Mouse (Mus musculus) forebrain, embryonic 13.5 days (tissue): ENCODE measurements around the gene Dok5. TPM values are rescaled to one million over a fixed set of nuclear protein-coding genes. Genes with fewer than 3 reads are reported as not detected.

Experiments used
- ATAC-seq: fragments of 200-750 bp; cut with Nextera tagmentation; 2 replicates; pipeline ENCODE4 v1.8.0; 2017
- H3K27ac ChIP-seq: fragments of 300-500 bp; sonication (generic); 2 replicates; pipeline ENCODE4 v1.5.1; 2015; ENCODE audit warnings: inconsistent platforms, mild to moderate bottlenecking, moderate library complexity
- H3K27me3 ChIP-seq: fragments of 300-500 bp; sonication (generic); 2 replicates; pipeline ENCODE4 v1.6.1; 2015; ENCODE audit warnings: mild to moderate bottlenecking, inconsistent platforms
- H3K36me3 ChIP-seq: fragments of 300-500 bp; sonication (generic); 2 replicates; pipeline ENCODE4 v1.6.1; 2015; ENCODE audit warnings: mild to moderate bottlenecking, inconsistent platforms; ENCODE audit not compliant: poor library complexity, severe bottlenecking
- H3K4me1 ChIP-seq: fragments of 300-500 bp; sonication (generic); 2 replicates; pipeline ENCODE4 v1.6.1; 2015; ENCODE audit warnings: inconsistent platforms
- H3K4me2 ChIP-seq: fragments of 300-500 bp; sonication (generic); 2 replicates; pipeline ENCODE4 v1.6.1; 2015; ENCODE audit warnings: inconsistent platforms, mild to moderate bottlenecking, moderate library complexity
- H3K4me3 ChIP-seq: fragments of 300-500 bp; sonication (generic); 2 replicates; pipeline ENCODE4 v1.5.1; 2015; ENCODE audit warnings: mild to moderate bottlenecking, inconsistent platforms
- H3K9ac ChIP-seq: fragments of 300-500 bp; sonication (generic); 2 replicates; pipeline ENCODE4 v1.6.1; 2015; ENCODE audit warnings: mild to moderate bottlenecking, inconsistent platforms
- H3K9me3 ChIP-seq: fragments of 300-500 bp; sonication (generic); replicated peaks from 2 replicates; pipeline ENCODE4 v1.6.1; 2016; ENCODE audit warnings: inconsistent platforms
- WGBS: fragments of 180-500 bp; shearing (Covaris S2); methylation state at CpG from one replicate; pipeline ENCODE4 v1.1.7; 2015; 5-methylcytosine and 5-hydroxymethylcytosine counted together
- polyA plus RNA-seq: library from polyadenylated mRNA; unstranded; fragments of >200 nt; fragmentation: Nextera tagmentation; extraction: Ambion mirVana; gene quantifications from 2 replicates; pipeline ENCODE4 v1.2.1, GENCODE M21; 2015

The Dok5 gene
- polyA plus RNA-seq, 1 experiment from 2014 or later, result 30.5 TPM

- H3K4me1 ChIP-seq, result peaks cover 18% of the 10 kb centered on the region; the same call in 1 of the 2 replicates
- no peaks in the 10 kb centered on the region for H3K27me3 ChIP-seq
- 70% methylated on average over 8 of the region's 8 CpGs for WGBS
- no peak; the same call in 1 of the 2 replicates for ATAC-seq
- 0 out of 2 replicates have a peak, but pooled peaks cover 5% of the 10 kb centered on the region for H3K36me3 ChIP-seq
- H3K9ac ChIP-seq, result peak overlapping the region; percentile 21; the same call in 1 of the 2 replicates
- H3K9me3 ChIP-seq, result no peaks in the 10 kb centered on the region
- H3K27ac ChIP-seq, result no peak overlapping the region
- no peak overlapping the region for H3K4me2 ChIP-seq
- no peak overlapping the region for H3K4me3 ChIP-seq
Measured at GRCm38 (mm10) chr2:170739713-170740365, 8.2 kb downstream of the Dok5 start.

- H3K4me3 ChIP-seq, result no peak overlapping the region
- no peak overlapping the region for H3K4me2 ChIP-seq
- H3K27ac ChIP-seq, result no peak overlapping the region
- H3K9ac ChIP-seq, result no peak overlapping the region
- WGBS, result 67% methylated on average over 2 of the region's 2 CpGs
- ATAC-seq, result peak; percentile 43; the same call in 1 of the 2 replicates
- H3K27me3 ChIP-seq, result no peaks in the 10 kb centered on the region
- no peaks in the 10 kb centered on the region; the same call in 1 of the 2 replicates for H3K36me3 ChIP-seq
- peaks cover 18% of the 10 kb centered on the region; the same call in 1 of the 2 replicates for H3K4me1 ChIP-seq
- no peaks in the 10 kb centered on the region; the same call in 1 of the 2 replicates for H3K9me3 ChIP-seq
Measured at GRCm38 (mm10) chr2:170743521-170743920, 11.9 kb downstream of the Dok5 start.

- no peak overlapping the region for H3K4me3 ChIP-seq
- no peak overlapping the region for H3K27ac ChIP-seq
- WGBS, result 91% methylated on average over 3 of the region's 3 CpGs
- no peak overlapping the region for H3K4me2 ChIP-seq
- no peak overlapping the region for H3K9ac ChIP-seq
- peaks cover 5% of the 10 kb centered on the region; the same call in 1 of the 2 replicates for H3K4me1 ChIP-seq
- no peaks in the 10 kb centered on the region; the same call in 1 of the 2 replicates for H3K36me3 ChIP-seq
- ATAC-seq, result no peak
- no peaks in the 10 kb centered on the region for H3K27me3 ChIP-seq
- H3K9me3 ChIP-seq, result no peaks in the 10 kb centered on the region; the same call in 1 of the 2 replicates
Measured at GRCm38 (mm10) chr2:170748901-170749300, 17.3 kb downstream of the Dok5 start.

- Histone ChIP-seq H3K4me2 (no peak overlapping the region), H3K36me3 (no peaks in the 10 kb centered on the region), H3K27me3 (no peaks in the 10 kb centered on the region), H3K9ac (no peak overlapping the region), H3K4me3 (no peak overlapping the region), H3K27ac (no peak overlapping the region), H3K4me1 (peaks cover 23% of the 10 kb centered on the region), H3K9me3 (no peaks in the 10 kb centered on the region)
- WGBS, result 82% methylated on average over 10 of the region's 10 CpGs
- ATAC-seq, result no peak
Measured at GRCm38 (mm10) chr2:170752191-170752850, 20.7 kb downstream of the Dok5 start.

- Histone ChIP-seq H3K9me3 (no peaks in the 10 kb centered on the region), H3K36me3 (no peaks in the 10 kb centered on the region), H3K4me3 (no peak overlapping the region), H3K4me2 (no peak overlapping the region), H3K27me3 (no peaks in the 10 kb centered on the region), H3K4me1 (peaks cover 37% of the 10 kb centered on the region), H3K27ac (no peak overlapping the region), H3K9ac (no peak overlapping the region)
- ATAC-seq, result no peak
- WGBS, result 52% methylated on average over 2 of the region's 2 CpGs
Measured at GRCm38 (mm10) chr2:170755817-170756216, 24.2 kb downstream of the Dok5 start.

GRCm38 (mm10) chr2:170756667-170757066, 25.1 kb downstream of the Dok5 start:
- ATAC-seq, result peak; percentile 31
- no peak overlapping the region for H3K9ac ChIP-seq
- H3K4me1 ChIP-seq, result peaks cover 37% of the 10 kb centered on the region
- no peaks in the 10 kb centered on the region for H3K36me3 ChIP-seq
- H3K4me3 ChIP-seq, result no peak overlapping the region
- no peaks in the 10 kb centered on the region for H3K9me3 ChIP-seq
- H3K27ac ChIP-seq, result peak overlapping the region; percentile 88
- H3K27me3 ChIP-seq, result no peaks in the 10 kb centered on the region
- WGBS, result 49% methylated on average over 7 of the region's 7 CpGs
- peak overlapping the region; percentile 19; the same call in 1 of the 2 replicates for H3K4me2 ChIP-seq

GRCm38 (mm10) chr2:170757228-170757875, 25.7 kb downstream of the Dok5 start:
- WGBS, result 30% methylated on average over 14 of the region's 14 CpGs

GRCm38 (mm10) chr2:170758201-170758600, 26.6 kb downstream of the Dok5 start:
- WGBS, result 68% methylated on average over 5 of the region's 5 CpGs
- Histone ChIP-seq H3K4me3 (no peak overlapping the region), H3K4me1 (peaks cover 37% of the 10 kb centered on the region), H3K9me3 (no peaks in the 10 kb centered on the region), H3K36me3 (no peaks in the 10 kb centered on the region), H3K4me2 (no peak overlapping the region), H3K27me3 (no peaks in the 10 kb centered on the region), H3K27ac (peak overlapping the region; percentile 88), H3K9ac (no peak overlapping the region)
- peak; percentile 75 for ATAC-seq

More at GRCm38 (mm10) chr2:170757228-170757875, 25.7 kb downstream of the Dok5 start:
- Histone ChIP-seq H3K27me3 (no peaks in the 10 kb centered on the region), H3K9me3 (no peaks in the 10 kb centered on the region), H3K9ac (peak overlapping the region; percentile 6; the same call in 1 of the 2 replicates), H3K4me1 (peaks cover 37% of the 10 kb centered on the region), H3K4me3 (no peak overlapping the region), H3K36me3 (no peaks in the 10 kb centered on the region), H3K4me2 (peak overlapping the region; percentile 19; the same call in 1 of the 2 replicates), H3K27ac (peak overlapping the region; percentile 88)
- ATAC-seq, result peak; percentile 64

GRCm38 (mm10) chr2:170764704-170765103, 33.1 kb downstream of the Dok5 start:
- Histone ChIP-seq H3K27me3 (no peaks in the 10 kb centered on the region), H3K4me3 (no peak overlapping the region), H3K4me2 (no peak overlapping the region), H3K27ac (no peak overlapping the region), H3K36me3 (no peaks in the 10 kb centered on the region), H3K4me1 (peaks cover 5% of the 10 kb centered on the region; the same call in 1 of the 2 replicates), H3K9me3 (no peaks in the 10 kb centered on the region), H3K9ac (no peak overlapping the region)
- WGBS, result 88% methylated on average over 3 of the region's 3 CpGs
- no peak for ATAC-seq

GRCm38 (mm10) chr2:170767243-170767642, 35.6 kb downstream of the Dok5 start:
- no peak overlapping the region for H3K4me3 ChIP-seq
- no peak overlapping the region for H3K4me2 ChIP-seq
- no peaks in the 10 kb centered on the region for H3K27me3 ChIP-seq
- no peaks in the 10 kb centered on the region for H3K36me3 ChIP-seq
- H3K4me1 ChIP-seq, result peaks cover 19% of the 10 kb centered on the region
- peak overlapping the region; percentile 20 for H3K27ac ChIP-seq
- 58% methylated on average over 8 of the region's 8 CpGs for WGBS
- no peak for ATAC-seq
- H3K9me3 ChIP-seq, result no peaks in the 10 kb centered on the region
- H3K9ac ChIP-seq, result no peak overlapping the region

- H3K4me3 ChIP-seq, result no peak overlapping the region
- H3K9me3 ChIP-seq, result no peaks in the 10 kb centered on the region
- no peaks in the 10 kb centered on the region for H3K36me3 ChIP-seq
- H3K27ac ChIP-seq, result no peak overlapping the region
- no peak overlapping the region for H3K4me2 ChIP-seq
- H3K4me1 ChIP-seq, result peaks cover 33% of the 10 kb centered on the region
- no peak for ATAC-seq
- H3K27me3 ChIP-seq, result no peaks in the 10 kb centered on the region
- WGBS, result 87% methylated on average over 6 of the region's 6 CpGs
- H3K9ac ChIP-seq, result no peak overlapping the region
Measured at GRCm38 (mm10) chr2:170768699-170769098, 37.1 kb downstream of the Dok5 start.

- H3K9me3 ChIP-seq, result no peaks in the 10 kb centered on the region
- H3K27ac ChIP-seq, result peak overlapping the region; percentile 82
- no peak overlapping the region for H3K4me3 ChIP-seq
- 13% methylated on average over 1 of the region's 1 CpGs for WGBS
- no peak; the same call in 1 of the 2 replicates for ATAC-seq
- no peak overlapping the region for H3K4me2 ChIP-seq
- peaks cover 35% of the 10 kb centered on the region for H3K4me1 ChIP-seq
- no peaks in the 10 kb centered on the region for H3K36me3 ChIP-seq
- H3K9ac ChIP-seq, result no peak overlapping the region
- H3K27me3 ChIP-seq, result no peaks in the 10 kb centered on the region
Measured at GRCm38 (mm10) chr2:170771555-170771954, 39.9 kb downstream of the Dok5 start.
